In the genomic region with DNA sequence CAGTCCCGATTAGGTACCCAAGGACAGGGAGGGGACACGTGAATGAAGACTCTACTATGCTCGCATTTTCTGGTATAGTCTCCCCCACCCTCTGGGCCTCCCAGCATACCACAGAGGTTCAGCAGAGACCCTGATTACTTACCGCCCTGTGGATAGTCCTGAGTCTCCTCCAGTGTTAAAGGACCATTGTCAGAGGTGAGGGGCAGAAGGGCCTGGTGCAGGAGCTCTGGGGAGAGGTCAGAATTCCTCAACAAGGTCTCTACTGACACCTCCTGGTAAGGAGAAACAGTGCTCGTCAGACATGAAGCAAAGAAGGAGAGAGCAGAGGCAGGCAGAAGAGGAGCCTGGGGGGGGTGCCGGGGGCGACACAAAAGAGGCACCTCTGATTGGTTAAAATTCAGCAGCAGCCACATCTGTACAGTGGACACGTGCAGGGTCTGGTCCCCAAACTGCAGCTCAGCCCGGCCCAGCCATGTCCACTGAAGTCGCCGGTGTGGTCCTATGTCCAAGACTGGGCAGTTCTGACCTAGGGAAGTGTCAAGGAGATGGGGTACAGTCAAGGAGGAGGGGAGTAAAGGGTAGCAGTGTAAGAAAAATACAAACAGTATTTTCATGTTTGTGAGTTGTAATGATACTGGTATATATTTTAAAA, we compare ENCODE assay signal across 9 mouse cellular contexts. TPM values are rescaled to one million over a fixed set of nuclear protein-coding genes. Genes with fewer than 3 reads are reported as not detected.
DNase-seq lines count a peak whose midpoint lies in the region; ATAC-seq and TF ChIP-seq lines count a peak whose summit lies in the region.
"Had no signal": no experiment of that assay in that cellular context is flagged by ENCODE, and none has a peak within 500 bp of the region (broad histone marks: within the 10 kb centered on the region; RNA-seq: fewer than 3 reads in every experiment).

No protein-coding gene starts in this region.

- DNase-seq in layer of hippocampus, adult 2 months (ENCODE audit: low spot score in 2 of 2): no peak
- DNase-seq in layer of hippocampus, postnatal 10 days (ENCODE audit: low spot score in 2 of 2): no peak
- peak; percentile 59 for DNase-seq in NIH3T3 (ENCODE audit: low read depth)
- DNase-seq in hindbrain, embryonic 10.5 days (ENCODE audit: low spot score): peak; percentile 45
- DNase-seq in right cerebral cortex, postnatal 36 days (ENCODE audit: low spot score in 2 of 2): no peak
- DNase-seq in gastrocnemius, postnatal 25 days: no peak
- DNase-seq: spleen, adult 18-20 months had no signal

- H3K27ac ChIP-seq in layer of hippocampus, adult 2 months: no peak overlapping the region
- peak overlapping the region; percentile 35; the same call in 1 of the 2 replicates for H3K27ac ChIP-seq in hindbrain, embryonic 10.5 days
- no peak overlapping the region for H3K27ac ChIP-seq in midbrain, embryonic 13.5 days

- no peak overlapping the region for H3K4me2 ChIP-seq in midbrain, embryonic 13.5 days (replicated peaks)

- WGBS in hindbrain, embryonic 10.5 days: 49% methylated on average over 11 of the region's 11 CpGs
- WGBS in midbrain, embryonic 13.5 days: 46% methylated on average over 11 of the region's 11 CpGs

- 0 out of 2 replicates have a peak, but pooled peaks cover 3% of the 10 kb centered on the region for H3K27me3 ChIP-seq in hindbrain, embryonic 10.5 days (ENCODE audit: insufficient read depth, poor library complexity, severe bottlenecking)
- no peaks in the 10 kb centered on the region for H3K27me3 ChIP-seq in midbrain, embryonic 13.5 days

- H3K4me3 ChIP-seq in layer of hippocampus, adult 2 months: no peak overlapping the region
- no peak overlapping the region for H3K4me3 ChIP-seq in hindbrain, embryonic 10.5 days
- H3K4me3 ChIP-seq in midbrain, embryonic 13.5 days (replicated peaks): no peak overlapping the region

- H3K4me1 ChIP-seq in hindbrain, embryonic 10.5 days (replicated peaks): peaks cover 6% of the 10 kb centered on the region; the same call in 1 of the 2 replicates
- H3K4me1 ChIP-seq in midbrain, embryonic 13.5 days (replicated peaks): 0 out of 2 replicates have a peak, but pooled peaks cover 6% of the 10 kb centered on the region

- H3K9ac ChIP-seq in midbrain, embryonic 13.5 days (replicated peaks): no peak overlapping the region; the same call in 1 of the 2 replicates

- peak; percentile 67; the same call in 1 of the 2 replicates for ATAC-seq in midbrain, embryonic 13.5 days
- no peak for ATAC-seq in granulocyte monocyte progenitor cell, adult 5-6 weeks (replicated peaks; ENCODE audit: poor library complexity, severe bottlenecking)

- peak; percentile 65 for TF ChIP-seq CTCF in layer of hippocampus, adult 2 months (conservative IDR thresholded peaks at IDR 0.05)

- H3K9me3 ChIP-seq in hindbrain, embryonic 10.5 days: no peaks in the 10 kb centered on the region
- H3K9me3 ChIP-seq in midbrain, embryonic 13.5 days: no peaks in the 10 kb centered on the region

- H3K36me3 ChIP-seq in hindbrain, embryonic 10.5 days: no peaks in the 10 kb centered on the region
- peaks cover 16% of the 10 kb centered on the region for H3K36me3 ChIP-seq in midbrain, embryonic 13.5 days

RNA-seq across cellular contexts. Expression of a gene that starts 14.7 kb away (rescaled TPM):
- total RNA-seq in layer of hippocampus, adult 2 months (2021): 1 to 10 TPM; 4.8 to 6.2 TPM
- total RNA-seq in layer of hippocampus, postnatal 10 days (2021): 1 to 10 TPM; 6.0 to 7.6 TPM
- polyA plus RNA-seq in hindbrain, embryonic 10.5 days (2016; fragmentation: Nextera tagmentation; extraction: Ambion mirVana): 75.2 and 91.2 TPM in 2 replicates
- polyA plus RNA-seq in midbrain, embryonic 13.5 days (2015; fragmentation: Nextera tagmentation; extraction: Ambion mirVana): 31.6 and 32.4 TPM in 2 replicates
- total RNA-seq in gastrocnemius, postnatal 25 days (2021): 1 to 10 TPM; 4.5 to 5.4 TPM
- total RNA-seq in granulocyte monocyte progenitor cell, adult 5-6 weeks (2014; fragmentation: Nextera tagmentation): 33.1 and 50.1 TPM in 2 replicates
- total RNA-seq in granulocyte monocyte progenitor cell, adult 5-6 weeks (2017): 18.8 and 25.8 TPM in 2 replicates

RNA-seq across cellular contexts. Expression of a gene that starts 23.7 kb away (rescaled TPM):
- total RNA-seq in layer of hippocampus, adult 2 months (2021): 100 to 1,000 TPM; 119 to 122 TPM
- total RNA-seq in layer of hippocampus, postnatal 10 days (2021): 100 to 1,000 TPM; 106 to 107 TPM
- polyA plus RNA-seq in hindbrain, embryonic 10.5 days (2016; fragmentation: Nextera tagmentation; extraction: Ambion mirVana): 1.4 and 2.1 TPM in 2 replicates
- 4.6 and 5.0 TPM in 2 replicates for polyA plus RNA-seq in midbrain, embryonic 13.5 days (2015; fragmentation: Nextera tagmentation; extraction: Ambion mirVana)
- total RNA-seq in gastrocnemius, postnatal 25 days (2021): 1 to 10 TPM in 1 of 2 experiments, under 1 TPM in 1; 0.77 to 1.4 TPM
- 0.09 TPM in 1 of 2 replicates, not detected in the other for total RNA-seq in granulocyte monocyte progenitor cell, adult 5-6 weeks (2014; fragmentation: Nextera tagmentation)
- not detected in 2 replicates for total RNA-seq in granulocyte monocyte progenitor cell, adult 5-6 weeks (2017)

RNA-seq across cellular contexts. Expression of a gene that starts 35.0 kb away (rescaled TPM):
- 10 to 100 TPM; 66.1 to 68.4 TPM for total RNA-seq in layer of hippocampus, adult 2 months (2021)
- total RNA-seq in layer of hippocampus, postnatal 10 days (2021): 10 to 100 TPM; 42.1 to 52.6 TPM
- 4.5 and 7.6 TPM in 2 replicates for polyA plus RNA-seq in hindbrain, embryonic 10.5 days (2016; fragmentation: Nextera tagmentation; extraction: Ambion mirVana)
- polyA plus RNA-seq in midbrain, embryonic 13.5 days (2015; fragmentation: Nextera tagmentation; extraction: Ambion mirVana): 18.7 and 20.3 TPM in 2 replicates
- 10 to 100 TPM; 11.7 to 12.1 TPM for total RNA-seq in gastrocnemius, postnatal 25 days (2021)
- 14.2 and 34.8 TPM in 2 replicates for total RNA-seq in granulocyte monocyte progenitor cell, adult 5-6 weeks (2014; fragmentation: Nextera tagmentation)
- 7.5 and 8.9 TPM in 2 replicates for total RNA-seq in granulocyte monocyte progenitor cell, adult 5-6 weeks (2017)

RNA-seq across cellular contexts. Expression of a gene that starts 44.8 kb away (rescaled TPM):
- 10 to 100 TPM; 75.7 to 90.9 TPM for total RNA-seq in layer of hippocampus, adult 2 months (2021)
- total RNA-seq in layer of hippocampus, postnatal 10 days (2021): 10 to 100 TPM; 46.4 to 53.9 TPM
- polyA plus RNA-seq in hindbrain, embryonic 10.5 days (2016; fragmentation: Nextera tagmentation; extraction: Ambion mirVana): 5.9 and 7.8 TPM in 2 replicates
- 4.1 and 6.0 TPM in 2 replicates for polyA plus RNA-seq in midbrain, embryonic 13.5 days (2015; fragmentation: Nextera tagmentation; extraction: Ambion mirVana)
- total RNA-seq in gastrocnemius, postnatal 25 days (2021): 10 to 100 TPM; 64.6 to 85.8 TPM
- 27.4 and 42.7 TPM in 2 replicates for total RNA-seq in granulocyte monocyte progenitor cell, adult 5-6 weeks (2014; fragmentation: Nextera tagmentation)
- 29.6 and 47.7 TPM in 2 replicates for total RNA-seq in granulocyte monocyte progenitor cell, adult 5-6 weeks (2017)

Comparison
In these comparisons a context has a peak if more than half of its experiments do, and no peak if none do; other contexts are left out.
1. DNase-seq: peak in NIH3T3 (single experiment) and hindbrain, embryonic 10.5 days (single experiment); none in layer of hippocampus, adult 2 months (0 of 2), layer of hippocampus, postnatal 10 days (0 of 2), right cerebral cortex, postnatal 36 days (0 of 2) and gastrocnemius, postnatal 25 days (single experiment).
2. RNA of a gene that starts 23.7 kb away (total RNA-seq): 119 to 122 TPM in layer of hippocampus, adult 2 months and 106 to 107 TPM in layer of hippocampus, postnatal 10 days; 0.77 to 1.4 TPM in gastrocnemius, postnatal 25 days and 0.09 TPM in granulocyte monocyte progenitor cell, adult 5-6 weeks; every median in the first group is over 10 times any median in the second.